Mouse (Mus musculus): ENCODE measurements around the gene Cul4a.
"Not testable (repeated sequence)": the region's sequence is repeated elsewhere in the genome, so short reads cannot be mapped to it uniquely, and the experiment has no call there.

The Cul4a gene

GRCm38 (mm10) chr8:13105087-13105881 lies at the start of gene Cul4a, which contains the start of gene Pcid2:
Gene Cul4a, plus strand, starts transcription at chr8:13105621.
Gene Pcid2, minus strand, starts transcription at chr8:13105459.
- DNase-seq (ENCODE audit: low spot score): peak; percentile 93

- DNase-seq (ENCODE audit: low spot score): no peak
Measured at GRCm38 (mm10) chr8:13057351-13057750, 48.1 kb upstream of the Cul4a start.

- no peak for DNase-seq (ENCODE audit: low spot score)
Measured at GRCm38 (mm10) chr8:13060441-13061150, 44.8 kb upstream of the Cul4a start, which contains the start of gene Proz. Gene Proz, plus strand, starts transcription at chr8:13060914.

DNA sequence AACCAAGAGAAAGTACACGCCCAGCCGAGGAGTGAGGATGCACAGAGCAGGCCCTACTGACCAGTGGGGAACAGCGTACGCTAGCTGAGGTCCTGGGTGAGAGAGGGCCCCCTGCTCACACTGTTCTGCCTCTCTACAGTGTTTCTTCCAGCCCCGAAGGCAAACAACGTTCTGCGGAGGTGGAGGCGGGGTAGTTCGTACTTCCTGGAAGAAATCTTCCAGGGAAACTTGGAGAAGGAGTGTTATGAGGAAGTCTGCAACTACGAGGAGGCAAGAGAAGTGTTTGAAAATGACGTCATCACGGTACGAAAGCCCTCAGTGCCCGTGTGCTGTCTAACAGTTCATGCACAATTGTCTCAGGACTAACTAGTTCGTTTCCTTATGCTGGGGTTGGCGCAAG lies 42.3 kb upstream of the Cul4a start:
- no peak for DNase-seq (ENCODE audit: low spot score)

DNA sequence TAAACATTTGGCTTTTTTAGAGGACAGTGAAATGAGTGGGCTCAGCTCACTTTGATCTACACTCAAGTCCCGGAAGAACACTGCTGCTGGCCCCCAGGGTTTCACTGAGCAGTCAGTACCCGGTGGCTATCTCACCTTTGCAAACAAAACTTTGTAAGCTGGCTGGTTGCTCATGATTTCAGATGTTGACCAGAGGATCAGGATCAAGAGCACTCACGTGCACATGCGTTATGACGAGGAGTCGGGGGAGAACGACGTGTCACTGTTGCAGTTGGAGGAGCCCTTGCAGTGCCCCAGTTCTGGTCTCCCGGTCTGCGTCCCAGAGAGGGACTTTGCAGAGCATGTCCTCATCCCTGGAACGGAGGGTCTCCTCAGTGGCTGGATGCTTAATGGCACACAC lies 32.2 kb upstream of the Cul4a start:
- no peak for DNase-seq (ENCODE audit: low spot score)

GRCm38 (mm10) chr8:13075044-13075443 lies 30.4 kb upstream of the Cul4a start:
- DNase-seq (ENCODE audit: low spot score): no peak

GRCm38 (mm10) chr8:13075579-13075978 lies 29.8 kb upstream of the Cul4a start:
- DNase-seq (ENCODE audit: low spot score): not testable (repeated sequence)

- DNase-seq (ENCODE audit: low spot score): no peak
Measured at GRCm38 (mm10) chr8:13077542-13077941, 27.9 kb upstream of the Cul4a start.

- peak; percentile 92 for DNase-seq (ENCODE audit: low spot score)
Measured at GRCm38 (mm10) chr8:13104691-13105086, 732 bp upstream of the Cul4a start.

GRCm38 (mm10) chr8:13105908-13106551 lies 609 bp downstream of the Cul4a start:
- DNase-seq (ENCODE audit: low spot score): no peak

DNA sequence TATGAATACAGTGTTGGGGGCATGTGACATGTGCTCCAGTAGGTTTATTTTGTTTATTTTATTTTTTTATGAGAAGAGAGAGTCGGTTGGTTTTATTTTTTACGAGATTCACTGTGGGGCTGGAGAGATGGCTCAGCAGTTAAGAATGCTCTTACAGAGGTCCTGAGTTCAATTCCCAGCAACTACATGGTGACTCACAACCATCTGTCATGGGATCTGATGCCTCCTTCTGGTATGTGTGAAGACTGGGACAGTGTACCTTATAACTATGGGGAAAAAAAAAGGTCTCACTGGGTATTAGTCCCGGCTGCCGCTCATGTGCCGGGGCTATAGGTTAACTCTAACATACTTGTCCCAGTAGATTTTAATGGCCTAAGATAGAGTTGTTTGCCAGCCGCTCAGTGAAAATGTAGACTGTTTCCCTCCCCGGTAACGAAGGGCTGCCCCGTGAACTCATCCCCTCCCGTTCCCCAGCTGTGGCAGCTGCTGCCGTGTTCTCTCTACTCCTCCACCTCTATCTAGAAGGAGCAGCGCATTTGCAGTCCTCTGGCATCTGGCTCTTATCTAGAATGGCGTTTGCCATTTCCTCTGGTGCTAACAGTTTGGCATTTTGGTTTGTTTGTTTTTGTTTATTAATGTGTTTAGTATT lies 2.7 kb downstream of the Cul4a start:
- no peak for DNase-seq (ENCODE audit: low spot score)

DNA sequence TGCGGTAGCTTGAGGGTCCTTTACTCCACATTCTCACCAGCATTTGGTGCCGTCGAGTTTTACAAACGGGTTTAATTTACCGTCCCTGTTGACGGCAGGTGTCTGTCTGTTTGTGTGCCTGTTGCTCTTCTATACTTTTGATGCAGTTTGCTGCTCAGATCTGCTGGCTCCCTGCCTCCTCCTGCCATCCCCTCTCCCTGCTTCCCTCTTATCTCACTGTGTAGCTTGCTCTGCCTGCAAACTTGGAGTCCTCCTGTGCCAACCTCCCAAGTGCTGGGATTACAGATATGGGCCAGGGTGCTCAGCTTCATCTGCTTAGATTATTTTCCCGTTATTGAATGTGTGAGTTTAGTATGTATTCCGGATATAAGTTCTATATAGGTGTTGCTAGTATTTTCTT lies 3.5 kb downstream of the Cul4a start:
- DNase-seq (ENCODE audit: low spot score): no peak

DNA sequence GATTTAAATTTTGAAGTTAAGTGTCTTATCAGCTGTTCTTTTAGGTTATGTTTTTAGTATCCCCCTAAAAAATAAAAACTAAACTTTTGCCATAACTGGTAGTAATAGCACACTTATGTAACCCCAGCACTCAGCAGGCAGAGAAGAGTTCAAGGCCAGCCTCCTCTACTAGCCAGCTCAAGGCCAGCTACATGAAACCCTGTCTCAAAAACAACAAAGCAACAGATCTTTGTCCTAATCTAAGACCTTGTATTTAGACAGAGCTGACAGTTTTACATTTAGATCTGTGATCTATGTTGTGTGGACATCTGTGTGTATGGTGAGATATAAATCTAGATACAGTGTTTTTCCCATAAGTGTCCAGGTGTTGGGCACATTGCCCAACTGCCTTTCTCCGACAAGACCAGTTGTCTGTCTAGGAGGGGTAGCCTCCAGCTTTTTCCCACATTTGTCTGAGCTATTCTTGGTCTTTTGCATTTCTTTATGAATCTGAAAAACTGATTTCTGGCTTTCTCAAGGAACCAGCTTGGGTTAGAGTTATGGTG lies 4.1 kb downstream of the Cul4a start:
- no peak for DNase-seq (ENCODE audit: low spot score)

DNA sequence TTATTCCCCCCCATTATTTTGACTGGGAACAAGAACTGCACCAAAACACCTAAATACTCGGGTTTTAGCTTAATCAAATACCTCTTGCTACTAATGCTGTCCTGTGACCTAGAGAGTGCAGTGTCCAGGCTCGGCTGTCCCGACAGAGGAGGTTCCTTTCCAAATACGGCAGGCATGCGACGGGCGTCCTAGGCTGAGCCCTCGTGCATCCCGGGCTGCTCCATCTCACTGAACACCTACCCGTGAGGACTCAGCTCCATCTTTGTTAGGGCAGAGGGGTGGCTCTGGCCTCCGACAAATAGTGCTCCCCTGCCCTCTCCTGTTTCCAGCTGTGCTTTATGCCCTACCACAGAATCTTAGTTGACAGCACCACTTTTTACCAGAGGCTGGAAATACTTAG lies 6.5 kb downstream of the Cul4a start:
- no peak for DNase-seq (ENCODE audit: low spot score)

GRCm38 (mm10) chr8:13113232-13113631 lies 7.8 kb downstream of the Cul4a start:
- DNase-seq (ENCODE audit: low spot score): no peak

DNA sequence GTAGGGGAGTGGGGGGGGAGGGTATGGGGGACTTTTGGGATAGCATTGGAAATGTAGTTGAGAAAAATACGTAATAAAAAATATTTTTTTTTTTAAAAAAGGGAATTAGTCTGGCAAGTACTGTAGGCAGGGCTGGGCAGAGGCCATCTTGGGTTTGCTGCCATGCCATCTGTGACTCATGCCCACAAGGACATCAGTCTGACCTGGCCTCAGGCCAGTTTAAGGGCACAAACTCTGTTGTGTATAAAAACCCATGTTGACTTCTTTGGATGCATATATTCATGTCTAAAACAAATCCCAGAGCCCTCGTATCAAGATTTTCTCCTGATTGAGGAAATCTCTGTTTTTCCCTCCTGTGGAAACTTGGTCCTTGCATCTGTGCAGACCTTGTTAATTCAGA lies 11.7 kb downstream of the Cul4a start:
- DNase-seq (ENCODE audit: low spot score): no peak

- DNase-seq (ENCODE audit: low spot score): no peak
Measured at GRCm38 (mm10) chr8:13118516-13118915, 13.1 kb downstream of the Cul4a start.

DNA sequence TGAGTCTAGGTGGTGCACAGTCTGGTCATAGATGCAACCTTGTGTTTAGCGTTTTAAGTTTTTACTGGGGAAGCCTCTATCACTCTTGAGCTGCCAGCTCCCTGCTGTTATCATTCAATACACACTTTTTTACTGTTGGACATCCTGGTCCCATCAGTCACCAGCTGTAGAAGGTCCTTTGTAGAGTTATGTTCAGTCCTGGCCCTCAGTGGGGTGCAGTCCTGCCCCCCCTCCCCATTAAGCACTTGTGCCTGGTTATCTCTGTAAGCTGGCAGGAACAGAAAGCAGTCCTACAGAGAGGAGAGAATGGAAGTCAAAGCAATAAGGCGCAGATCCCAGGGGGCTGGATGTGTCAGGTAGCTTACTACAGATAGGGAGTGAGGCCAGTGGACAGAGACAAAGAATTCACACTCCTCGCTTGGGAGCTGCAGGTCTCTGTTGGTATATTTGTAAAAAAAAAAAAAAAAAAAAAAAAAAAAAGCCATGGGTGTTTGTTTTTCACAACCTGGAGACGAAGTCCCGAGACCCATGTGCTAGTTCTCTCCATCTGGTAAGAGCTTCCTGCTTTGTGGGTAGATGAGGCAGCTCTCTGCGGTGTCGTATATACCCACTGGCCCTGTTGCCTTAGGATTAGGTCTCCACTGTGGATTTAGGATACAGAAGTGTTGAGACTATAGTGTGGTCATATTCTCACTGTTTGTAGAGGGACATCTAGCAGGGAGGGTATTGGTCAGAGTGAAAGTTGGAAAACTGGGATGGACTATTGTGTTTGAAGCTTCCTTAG lies 15.7 kb downstream of the Cul4a start:
- no peak for DNase-seq (ENCODE audit: low spot score)

- no peak for DNase-seq (ENCODE audit: low spot score)
Measured at GRCm38 (mm10) chr8:13122887-13123421, 17.5 kb downstream of the Cul4a start.

- no peak for DNase-seq (ENCODE audit: low spot score)
Measured at GRCm38 (mm10) chr8:13124897-13125296, 19.5 kb downstream of the Cul4a start.

GRCm38 (mm10) chr8:13132220-13132619 lies 26.8 kb downstream of the Cul4a start:
- peak; percentile 30 for DNase-seq (ENCODE audit: low spot score)

Measured in urinary bladder, postnatal 25 days (tissue).